16 mouse cellular contexts compared by ENCODE assay signal in genomic region chr17:23683226-23683625, GRCm38 (mm10). TPM values are rescaled to one million over a fixed set of nuclear protein-coding genes. Genes with fewer than 3 reads are reported as not detected.
DNase-seq lines count a peak whose midpoint lies in the region; ATAC-seq and TF ChIP-seq lines count a peak whose summit lies in the region.
"Had no signal": no experiment of that assay in that cellular context is flagged by ENCODE, and none has a peak within 500 bp of the region (broad histone marks: within the 10 kb centered on the region; RNA-seq: fewer than 3 reads in every experiment).

No protein-coding gene starts in this region.

- H3K4me2 ChIP-seq in forebrain, embryonic 16.5 days (ENCODE audit: low read length) = no peak overlapping the region
- H3K4me2 ChIP-seq in lung, embryonic 14.5 days = peak overlapping the region; percentile 59
- H3K4me2 ChIP-seq in lung, postnatal 0 days (replicated peaks; ENCODE audit: low read depth, low read length) = no peak overlapping the region
- peak overlapping the region; percentile 6; the same call in 1 of the 2 replicates for H3K4me2 ChIP-seq in hindbrain, embryonic 14.5 days (replicated peaks)

- peaks cover 68% of the 10 kb centered on the region for H3K27me3 ChIP-seq in forebrain, embryonic 10.5 days (ENCODE audit: poor library complexity, severe bottlenecking)
- H3K27me3 ChIP-seq in forebrain, embryonic 16.5 days (replicated peaks; ENCODE audit: control insufficient read depth, insufficient read depth, low read length) = peaks cover 35% of the 10 kb centered on the region
- peaks cover 54% of the 10 kb centered on the region for H3K27me3 ChIP-seq in lung, embryonic 14.5 days (ENCODE audit: insufficient read depth, low read length)
- H3K27me3 ChIP-seq in lung, postnatal 0 days (replicated peaks; ENCODE audit: insufficient read depth, low read length) = peaks cover 14% of the 10 kb centered on the region; the same call in 1 of the 2 replicates
- peaks cover 63% of the 10 kb centered on the region for H3K27me3 ChIP-seq in hindbrain, embryonic 14.5 days (ENCODE audit: control insufficient read depth, insufficient read depth, low read length)
- H3K27me3 ChIP-seq: Patski had no signal

- TF ChIP-seq CTCF in lung, embryonic 14.5 days (IDR thresholded peaks at IDR 0.05; ENCODE audit: low read depth) = no peak
- TF ChIP-seq CTCF in lung, postnatal 0 days (IDR thresholded peaks at IDR 0.05) = no peak

- H3K36me3 ChIP-seq in forebrain, embryonic 10.5 days (replicated peaks) = no peaks in the 10 kb centered on the region
- no peaks in the 10 kb centered on the region for H3K36me3 ChIP-seq in forebrain, embryonic 16.5 days (ENCODE audit: control insufficient read depth, insufficient read depth)
- H3K36me3 ChIP-seq in lung, embryonic 14.5 days (ENCODE audit: insufficient read depth) = 0 out of 2 replicates have a peak, but pooled peaks cover 3% of the 10 kb centered on the region
- H3K36me3 ChIP-seq in lung, postnatal 0 days (ENCODE audit: insufficient read depth, low read length) = no peaks in the 10 kb centered on the region
- H3K36me3 ChIP-seq in hindbrain, embryonic 14.5 days (replicated peaks; ENCODE audit: control insufficient read depth, insufficient read depth) = no peaks in the 10 kb centered on the region

- H3K27ac ChIP-seq in forebrain, embryonic 10.5 days = peak overlapping the region; percentile 66
- no peak overlapping the region for H3K27ac ChIP-seq in forebrain, embryonic 16.5 days (ENCODE audit: low read length)
- H3K27ac ChIP-seq in lung, embryonic 14.5 days (ENCODE audit: low read depth) = peak overlapping the region; percentile 63
- H3K27ac ChIP-seq in lung, postnatal 0 days (ENCODE audit: low read length) = no peak overlapping the region
- H3K27ac ChIP-seq in hindbrain, embryonic 14.5 days = no peak overlapping the region

- WGBS in forebrain, embryonic 10.5 days = 34% methylated on average over 15 of the region's 15 CpGs
- 29% methylated on average over 15 of the region's 15 CpGs for WGBS in forebrain, embryonic 16.5 days
- 21% methylated on average over 15 of the region's 15 CpGs for WGBS in lung, embryonic 14.5 days
- 11% methylated on average over 15 of the region's 15 CpGs for WGBS in lung, postnatal 0 days
- 23% methylated on average over 15 of the region's 15 CpGs for WGBS in hindbrain, embryonic 14.5 days

- no peaks in the 10 kb centered on the region for H3K9me3 ChIP-seq in forebrain, embryonic 10.5 days
- H3K9me3 ChIP-seq in forebrain, embryonic 16.5 days (ENCODE audit: control insufficient read depth, low read length) = no peaks in the 10 kb centered on the region
- no peaks in the 10 kb centered on the region for H3K9me3 ChIP-seq in lung, embryonic 14.5 days (ENCODE audit: low read depth, low read length)
- H3K9me3 ChIP-seq in lung, postnatal 0 days (ENCODE audit: low read length) = no peaks in the 10 kb centered on the region
- H3K9me3 ChIP-seq in hindbrain, embryonic 14.5 days (ENCODE audit: control insufficient read depth, low read length) = no peaks in the 10 kb centered on the region

- no peak for DNase-seq in forebrain, embryonic 10.5 days (ENCODE audit: extremely low spot score, low spot score)
- no peak for DNase-seq in lung, embryonic 14.5 days
- no peak for DNase-seq in lung, postnatal 0 days (ENCODE audit: low spot score)
- DNase-seq in MN1 (ENCODE audit: low spot score) = peak; percentile 51
- no peak for DNase-seq in hindbrain, embryonic 14.5 days (ENCODE audit: low spot score)
- DNase-seq in gastrocnemius, postnatal 25 days = no peak
- DNase-seq: adrenal gland, adult 8-10 months; gastrocnemius, postnatal 10 days; heart, postnatal 14 days; spleen, adult 18-20 months; thymus, adult 2 months had no signal

- no peak for TF ChIP-seq EP300 in lung, postnatal 0 days (IDR thresholded peaks at IDR 0.05)

- peak overlapping the region; percentile 40 for H3K4me3 ChIP-seq in forebrain, embryonic 10.5 days
- no peak overlapping the region for H3K4me3 ChIP-seq in forebrain, embryonic 16.5 days (replicated peaks; ENCODE audit: low read length)
- peak overlapping the region; percentile 8; the same call in 1 of the 2 replicates for H3K4me3 ChIP-seq in lung, embryonic 14.5 days (ENCODE audit: low read depth, low read length)
- no peak overlapping the region for H3K4me3 ChIP-seq in lung, postnatal 0 days (ENCODE audit: low read depth, low read length)
- H3K4me3 ChIP-seq in hindbrain, embryonic 14.5 days (replicated peaks; ENCODE audit: low read length) = no peak overlapping the region

- no peak for ATAC-seq in forebrain, embryonic 16.5 days
- ATAC-seq in lung, embryonic 14.5 days (ENCODE audit: insufficient read depth) = peak; percentile 11
- no peak for ATAC-seq in lung, postnatal 0 days
- ATAC-seq in hindbrain, embryonic 14.5 days (ENCODE audit: low FRiP score) = 0 out of 2 replicates have a peak, but pooled peaks have one; percentile 19
- ATAC-seq in monocyte, adult 5-6 weeks (replicated peaks; ENCODE audit: insufficient number of reproducible peaks, low FRiP score, low TSS enrichment, poor library complexity, severe bottlenecking) = no peak
- ATAC-seq: Patski had no signal

- no peak overlapping the region for H3K9ac ChIP-seq in forebrain, embryonic 16.5 days (replicated peaks; ENCODE audit: low read depth, low read length)
- H3K9ac ChIP-seq in lung, embryonic 14.5 days = peak overlapping the region; percentile 20; the same call in 1 of the 2 replicates
- no peak overlapping the region for H3K9ac ChIP-seq in lung, postnatal 0 days (replicated peaks; ENCODE audit: low read depth)
- H3K9ac ChIP-seq in hindbrain, embryonic 14.5 days = no peak overlapping the region

- peaks cover 42% of the 10 kb centered on the region for H3K4me1 ChIP-seq in forebrain, embryonic 10.5 days
- peaks cover 9% of the 10 kb centered on the region for H3K4me1 ChIP-seq in forebrain, embryonic 16.5 days (replicated peaks; ENCODE audit: control insufficient read depth, insufficient read depth, low read length)
- H3K4me1 ChIP-seq in lung, embryonic 14.5 days (ENCODE audit: insufficient read depth) = peaks cover 3% of the 10 kb centered on the region; the same call in 1 of the 2 replicates
- no peaks in the 10 kb centered on the region for H3K4me1 ChIP-seq in lung, postnatal 0 days (ENCODE audit: insufficient read depth, low read depth, low read length)
- H3K4me1 ChIP-seq in hindbrain, embryonic 14.5 days (replicated peaks; ENCODE audit: control insufficient read depth, insufficient read depth, low read length) = no peaks in the 10 kb centered on the region; the same call in 1 of the 2 replicates

RNA-seq across cellular contexts. Expression of gene Cldn9, which starts 0.6 kb away (rescaled TPM):
- polyA plus RNA-seq in forebrain, embryonic 10.5 days (2016; fragmentation: Nextera tagmentation; extraction: Ambion mirVana) = 7.4 and 10.1 TPM in 2 replicates
- polyA plus RNA-seq in forebrain, embryonic 16.5 days (2015; fragmentation: Nextera tagmentation; extraction: Ambion mirVana) = 1.4 TPM in 2 replicates
- 5.1 and 6.2 TPM in 2 replicates for polyA plus RNA-seq in lung, embryonic 14.5 days (2014; fragmentation: Nextera tagmentation; extraction: Ambion mirVana)
- polyA plus RNA-seq in lung, postnatal 0 days (2015; fragmentation: Nextera tagmentation; extraction: Ambion mirVana) = 0.44 and 0.76 TPM in 2 replicates
- 1.7 and 2.6 TPM in 2 replicates for polyA plus RNA-seq in hindbrain, embryonic 14.5 days (2014; fragmentation: Nextera tagmentation; extraction: Ambion mirVana)
- total RNA-seq in monocyte, adult 5-6 weeks (2017) = not detected in 3 replicates
- under 1 TPM in 1 of 2 experiments, not detected in 1; 0.19 TPM for total RNA-seq in gastrocnemius, postnatal 25 days (2021)
- total RNA-seq: heart, postnatal 14 days; layer of hippocampus, postnatal 25 days had no signal
- polyA plus RNA-seq: liver, embryonic 16.5 days had no signal

RNA-seq across cellular contexts. Expression of gene Cldn6, which starts 4.2 kb away (rescaled TPM):
- polyA plus RNA-seq in forebrain, embryonic 10.5 days (2016; fragmentation: Nextera tagmentation; extraction: Ambion mirVana) = 28.5 and 32.8 TPM in 2 replicates
- polyA plus RNA-seq in forebrain, embryonic 16.5 days (2015; fragmentation: Nextera tagmentation; extraction: Ambion mirVana) = 0.24 and 0.45 TPM in 2 replicates
- 207 and 219 TPM in 2 replicates for polyA plus RNA-seq in lung, embryonic 14.5 days (2014; fragmentation: Nextera tagmentation; extraction: Ambion mirVana)
- polyA plus RNA-seq in lung, postnatal 0 days (2015; fragmentation: Nextera tagmentation; extraction: Ambion mirVana) = 5.9 and 6.3 TPM in 2 replicates
- polyA plus RNA-seq in hindbrain, embryonic 14.5 days (2014; fragmentation: Nextera tagmentation; extraction: Ambion mirVana) = 0.24 and 0.26 TPM in 2 replicates
- not detected in 3 replicates for total RNA-seq in monocyte, adult 5-6 weeks (2017)
- not detected for total RNA-seq in gastrocnemius, postnatal 25 days (2021)
- total RNA-seq: adrenal gland, adult 8-10 months; gastrocnemius, postnatal 10 days; heart, postnatal 14 days; layer of hippocampus, postnatal 25 days had no signal
- polyA plus RNA-seq: Patski had no signal

RNA-seq across cellular contexts. Expression of gene Tnfrsf12a, which starts 6.0 kb away (rescaled TPM):
- 3.9 and 4.6 TPM in 2 replicates for polyA plus RNA-seq in forebrain, embryonic 10.5 days (2016; fragmentation: Nextera tagmentation; extraction: Ambion mirVana)
- 2.9 and 4.8 TPM in 2 replicates for polyA plus RNA-seq in forebrain, embryonic 16.5 days (2015; fragmentation: Nextera tagmentation; extraction: Ambion mirVana)
- 21.6 and 24.0 TPM in 2 replicates for polyA plus RNA-seq in lung, embryonic 14.5 days (2014; fragmentation: Nextera tagmentation; extraction: Ambion mirVana)
- 50.4 and 53.8 TPM in 2 replicates for polyA plus RNA-seq in lung, postnatal 0 days (2015; fragmentation: Nextera tagmentation; extraction: Ambion mirVana)
- polyA plus RNA-seq in hindbrain, embryonic 14.5 days (2014; fragmentation: Nextera tagmentation; extraction: Ambion mirVana) = 3.1 and 3.7 TPM in 2 replicates
- 29.6 to 37.5 TPM (median 33.9 TPM) in 3 replicates for total RNA-seq in monocyte, adult 5-6 weeks (2017)
- total RNA-seq in gastrocnemius, postnatal 25 days (2021) = 10 to 100 TPM; 46.1 to 61.5 TPM

RNA-seq across cellular contexts. Expression of gene Thoc6, which starts 9.5 kb away (rescaled TPM):
- polyA plus RNA-seq in forebrain, embryonic 10.5 days (2016; fragmentation: Nextera tagmentation; extraction: Ambion mirVana) = 77.8 and 78.8 TPM in 2 replicates
- 40.1 and 41.4 TPM in 2 replicates for polyA plus RNA-seq in forebrain, embryonic 16.5 days (2015; fragmentation: Nextera tagmentation; extraction: Ambion mirVana)
- 47.4 and 49.6 TPM in 2 replicates for polyA plus RNA-seq in lung, embryonic 14.5 days (2014; fragmentation: Nextera tagmentation; extraction: Ambion mirVana)
- polyA plus RNA-seq in lung, postnatal 0 days (2015; fragmentation: Nextera tagmentation; extraction: Ambion mirVana) = 18.1 and 18.6 TPM in 2 replicates
- 39.7 and 40.0 TPM in 2 replicates for polyA plus RNA-seq in hindbrain, embryonic 14.5 days (2014; fragmentation: Nextera tagmentation; extraction: Ambion mirVana)
- 20.3 to 21.9 TPM (median 21.2 TPM) in 3 replicates for total RNA-seq in monocyte, adult 5-6 weeks (2017)
- total RNA-seq in gastrocnemius, postnatal 25 days (2021) = 10 to 100 TPM in 1 of 2 experiments, 1 to 10 TPM in 1; 9.3 to 10.8 TPM

RNA-seq across cellular contexts. Expression of gene Hcfc1r1, which starts 9.8 kb away (rescaled TPM):
- polyA plus RNA-seq in forebrain, embryonic 10.5 days (2016; fragmentation: Nextera tagmentation; extraction: Ambion mirVana) = 28.0 and 29.0 TPM in 2 replicates
- polyA plus RNA-seq in forebrain, embryonic 16.5 days (2015; fragmentation: Nextera tagmentation; extraction: Ambion mirVana) = 92.1 and 99.4 TPM in 2 replicates
- polyA plus RNA-seq in lung, embryonic 14.5 days (2014; fragmentation: Nextera tagmentation; extraction: Ambion mirVana) = 63.8 and 71.1 TPM in 2 replicates
- 104 and 107 TPM in 2 replicates for polyA plus RNA-seq in lung, postnatal 0 days (2015; fragmentation: Nextera tagmentation; extraction: Ambion mirVana)
- polyA plus RNA-seq in hindbrain, embryonic 14.5 days (2014; fragmentation: Nextera tagmentation; extraction: Ambion mirVana) = 129 and 143 TPM in 2 replicates
- total RNA-seq in monocyte, adult 5-6 weeks (2017) = 36.7 to 49.3 TPM (median 38.3 TPM) in 3 replicates
- 100 to 1,000 TPM; 123 to 156 TPM for total RNA-seq in gastrocnemius, postnatal 25 days (2021)

Comparison
In these comparisons a context has a peak if more than half of its experiments do, and no peak if none do; other contexts are left out.
1. H3K27ac ChIP-seq: peak in forebrain, embryonic 10.5 days (single experiment) and lung, embryonic 14.5 days (single experiment); none in forebrain, embryonic 16.5 days (single experiment), lung, postnatal 0 days (single experiment) and hindbrain, embryonic 14.5 days (single experiment).
2. H3K4me3 ChIP-seq: peak in forebrain, embryonic 10.5 days (single experiment) and lung, embryonic 14.5 days (single experiment); none in forebrain, embryonic 16.5 days (single experiment), lung, postnatal 0 days (single experiment) and hindbrain, embryonic 14.5 days (single experiment).
3. ATAC-seq: peak in lung, embryonic 14.5 days (single experiment) and hindbrain, embryonic 14.5 days (single experiment); none in forebrain, embryonic 16.5 days (single experiment), lung, postnatal 0 days (single experiment) and monocyte, adult 5-6 weeks (single experiment).
4. H3K4me2 ChIP-seq: peak in lung, embryonic 14.5 days (single experiment) and hindbrain, embryonic 14.5 days (single experiment); none in forebrain, embryonic 16.5 days (single experiment) and lung, postnatal 0 days (single experiment).